Mouse (Mus musculus) brain, embryonic 14.5 days (tissue): Measurements from ENCODE around the gene Chrd. TPM values are rescaled to one million over a fixed set of nuclear protein-coding genes. Genes with fewer than 3 reads are reported as not detected.
A peak's percentile ranks its signal among the peaks of the same experiment; 100 is the strongest.

ENCODE experiments used
- DNase-seq: peaks from one replicate; pipeline ENCODE4 v3.0.0-alpha.2; 2011; ENCODE audit warnings: low read depth
- CTCF ChIP-seq: fragments of 200-500 bp; IDR thresholded peaks from 2 replicates; pipeline ENCODE4 v1.5.1; 2012; ENCODE audit warnings: inconsistent platforms, mild to moderate bottlenecking, moderate library complexity, borderline replicate concordance; ENCODE audit not compliant: insufficient read depth, insufficient read length; ENCODE audit errors: extremely low read depth
- POLR2A ChIP-seq: fragments of 200-500 bp; IDR thresholded peaks from 2 replicates; pipeline ENCODE4 v1.6.1; 2012; ENCODE audit warnings: mild to moderate bottlenecking, inconsistent platforms, borderline replicate concordance; ENCODE audit not compliant: poor library complexity, insufficient read depth, insufficient read length, severe bottlenecking; ENCODE audit errors: extremely low read depth
- polyA plus RNA-seq: library from polyadenylated mRNA; depleted of rRNA; stranded (reverse); fragments of >200 nt; gene quantifications from 2 replicates; pipeline ENCODE4 v1.2.3, GENCODE M21; 2012; rRNA removed

Chrd gene
- 24.6 and 30.0 TPM in 2 replicates for polyA plus RNA-seq

- peak; percentile 74 for DNase-seq
- no peak for TF ChIP-seq POLR2A
- TF ChIP-seq CTCF: no peak
Measured at GRCm38 (mm10) chr16:20732925-20733730, at the start of gene Chrd. Gene Chrd (plus strand): TSS chr16:20733127.

GRCm38 (mm10) chr16:20690774-20691173 lies 42.2 kb upstream of the Chrd start:
- TF ChIP-seq CTCF: no peak
- no peak for TF ChIP-seq POLR2A

GRCm38 (mm10) chr16:20691617-20692016 lies 41.3 kb upstream of the Chrd start:
- TF ChIP-seq CTCF: no peak
- TF ChIP-seq POLR2A: no peak
- DNase-seq: no peak

More at GRCm38 (mm10) chr16:20690774-20691173, 42.2 kb upstream of the Chrd start:
- DNase-seq: no peak

- no peak for DNase-seq
- TF ChIP-seq POLR2A (no peak), CTCF (no peak)
Measured at GRCm38 (mm10) chr16:20692241-20692965, 40.5 kb upstream of the Chrd start.

GRCm38 (mm10) chr16:20693111-20693701 lies 39.7 kb upstream of the Chrd start, which contains the start of gene Fam131a:
Gene Fam131a (plus strand): TSS chr16:20693241.
- DNase-seq: peak; percentile 98
- no peak; the same call in 1 of the 2 replicates for TF ChIP-seq POLR2A
- TF ChIP-seq CTCF: no peak

GRCm38 (mm10) chr16:20694781-20695180 lies 38.1 kb upstream of the Chrd start:
- TF ChIP-seq POLR2A (no peak), CTCF (no peak)
- peak; percentile 79 for DNase-seq

GRCm38 (mm10) chr16:20695622-20696323 lies 37.2 kb upstream of the Chrd start:
- TF ChIP-seq CTCF: no peak
- TF ChIP-seq POLR2A: peak; percentile 49
- DNase-seq: peak; percentile 98

GRCm38 (mm10) chr16:20699266-20699665 lies 33.7 kb upstream of the Chrd start:
- TF ChIP-seq POLR2A (no peak), CTCF (no peak)
- DNase-seq: no peak

GRCm38 (mm10) chr16:20700036-20700435 lies 32.9 kb upstream of the Chrd start:
- DNase-seq: peak; percentile 35
- TF ChIP-seq POLR2A (no peak), CTCF (no peak)

- DNase-seq: no peak
Measured at GRCm38 (mm10) chr16:20701316-20701715, 31.6 kb upstream of the Chrd start.

GRCm38 (mm10) chr16:20701729-20702521 lies 31.0 kb upstream of the Chrd start:
- no peak for DNase-seq

More at GRCm38 (mm10) chr16:20701316-20701715, 31.6 kb upstream of the Chrd start:
- TF ChIP-seq CTCF (no peak), POLR2A (no peak)

More at GRCm38 (mm10) chr16:20701729-20702521, 31.0 kb upstream of the Chrd start:
- TF ChIP-seq POLR2A (no peak), CTCF (no peak)
